Comparison of ENCODE assay signal across 18 mouse cellular contexts in the genomic region with DNA sequence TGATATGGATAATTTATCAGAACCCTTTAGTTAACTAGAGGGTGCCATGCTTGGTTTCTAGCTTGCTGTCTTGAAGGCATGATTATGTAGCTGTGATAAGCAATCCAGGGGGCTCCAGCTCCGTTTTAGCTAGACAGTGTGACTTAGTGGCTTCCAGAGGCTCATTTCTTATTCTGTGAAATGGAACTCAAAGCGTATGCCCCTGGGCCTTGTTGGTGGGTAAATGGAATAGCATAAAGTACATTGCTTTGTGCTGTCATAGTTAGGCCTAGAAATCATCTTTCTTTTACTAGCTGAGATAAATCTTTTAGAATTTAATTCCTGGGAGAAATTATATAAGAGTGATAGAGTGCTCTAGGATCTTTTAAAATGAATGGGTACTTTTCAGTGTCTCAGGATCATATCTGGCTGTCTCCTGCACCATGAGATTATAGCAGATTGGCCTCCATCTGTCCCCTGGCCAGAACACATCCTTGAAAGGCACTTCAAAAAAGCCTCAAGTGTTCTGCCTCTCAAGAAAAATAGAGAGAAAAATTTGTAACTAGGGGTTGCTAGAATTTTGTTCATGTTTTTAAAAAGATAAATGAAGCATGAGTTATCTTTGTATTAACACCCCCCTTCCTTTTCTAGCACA.
DNase-seq lines count a peak whose midpoint lies in the region; ATAC-seq and TF ChIP-seq lines count a peak whose summit lies in the region.
"Had no signal": no experiment of that assay in that cellular context is flagged by ENCODE, and none has a peak within 500 bp of the region (broad histone marks: within the 10 kb centered on the region; RNA-seq: fewer than 3 reads in every experiment).

No protein-coding gene starts in this region.

- no peaks in the 10 kb centered on the region for H3K9me3 ChIP-seq in forebrain, embryonic 14.5 days (replicated peaks; ENCODE audit: control insufficient read depth, low read length)
- H3K9me3 ChIP-seq in forebrain, embryonic 12.5 days, result no peaks in the 10 kb centered on the region
- no peaks in the 10 kb centered on the region for H3K9me3 ChIP-seq in hindbrain, embryonic 13.5 days
- no peaks in the 10 kb centered on the region for H3K9me3 ChIP-seq in hindbrain, embryonic 12.5 days (replicated peaks)
- H3K9me3 ChIP-seq in midbrain, embryonic 13.5 days, result no peaks in the 10 kb centered on the region
- H3K9me3 ChIP-seq in midbrain, postnatal 0 days (ENCODE audit: low read length), result no peaks in the 10 kb centered on the region
- H3K9me3 ChIP-seq: embryonic facial prominence, embryonic 10.5 days; heart, embryonic 15.5 days had no signal

- H3K9ac ChIP-seq in forebrain, embryonic 14.5 days (ENCODE audit: low read length), result no peak overlapping the region
- H3K9ac ChIP-seq in forebrain, embryonic 12.5 days, result no peak overlapping the region
- H3K9ac ChIP-seq in hindbrain, embryonic 13.5 days, result no peak overlapping the region
- H3K9ac ChIP-seq in hindbrain, embryonic 12.5 days, result no peak overlapping the region
- H3K9ac ChIP-seq in midbrain, embryonic 13.5 days (replicated peaks), result no peak overlapping the region
- H3K9ac ChIP-seq in midbrain, postnatal 0 days (replicated peaks; ENCODE audit: low read length, poor library complexity, severe bottlenecking), result no peak overlapping the region
- H3K9ac ChIP-seq: heart, embryonic 15.5 days had no signal

- DNase-seq in forebrain, embryonic 14.5 days (ENCODE audit: low spot score), result no peak
- DNase-seq in midbrain, postnatal 0 days (ENCODE audit: low spot score), result no peak
- DNase-seq in brain, embryonic 14.5 days (ENCODE audit: low read depth), result peak; percentile 52
- DNase-seq in adrenal gland, adult 18-20 months (ENCODE audit: low spot score in 2 of 2), result no peak
- DNase-seq: adrenal gland, postnatal 14 days; cerebellum, adult 2 months; cerebellum, postnatal 10 days; gastrocnemius, postnatal 14 days; heart, adult 2 months; heart, postnatal 14 days had no signal

- peak; percentile 46; the same call in 1 of the 2 replicates for ATAC-seq in forebrain, embryonic 14.5 days
- no peak for ATAC-seq in forebrain, embryonic 12.5 days (ENCODE audit: low FRiP score)
- ATAC-seq in hindbrain, embryonic 13.5 days (ENCODE audit: low FRiP score), result no peak
- no peak for ATAC-seq in hindbrain, embryonic 12.5 days (ENCODE audit: low FRiP score)
- no peak for ATAC-seq in midbrain, embryonic 13.5 days
- ATAC-seq in midbrain, postnatal 0 days (ENCODE audit: low FRiP score), result no peak
- ATAC-seq: intestine, embryonic 16.5 days had no signal

- no peak overlapping the region for H3K4me2 ChIP-seq in forebrain, embryonic 14.5 days (ENCODE audit: low read length)
- no peak overlapping the region for H3K4me2 ChIP-seq in forebrain, embryonic 12.5 days
- no peak overlapping the region for H3K4me2 ChIP-seq in hindbrain, embryonic 13.5 days
- no peak overlapping the region for H3K4me2 ChIP-seq in hindbrain, embryonic 12.5 days (replicated peaks)
- H3K4me2 ChIP-seq in midbrain, embryonic 13.5 days (replicated peaks), result no peak overlapping the region
- H3K4me2 ChIP-seq in midbrain, postnatal 0 days (ENCODE audit: low read depth, low read length, poor library complexity, severe bottlenecking), result no peak overlapping the region
- H3K4me2 ChIP-seq: heart, embryonic 11.5 days; heart, embryonic 15.5 days had no signal

- no peak overlapping the region for H3K27ac ChIP-seq in forebrain, embryonic 14.5 days (ENCODE audit: low read depth, low read length)
- no peak overlapping the region for H3K27ac ChIP-seq in forebrain, embryonic 12.5 days
- peak overlapping the region; percentile 62 for H3K27ac ChIP-seq in hindbrain, embryonic 13.5 days
- H3K27ac ChIP-seq in hindbrain, embryonic 12.5 days, result no peak overlapping the region
- 0 out of 2 replicates have a peak overlapping the region, but pooled peaks have one; percentile 9 for H3K27ac ChIP-seq in midbrain, embryonic 13.5 days
- H3K27ac ChIP-seq in midbrain, postnatal 0 days (ENCODE audit: low read depth, low read length), result no peak overlapping the region
- H3K27ac ChIP-seq: embryonic facial prominence, embryonic 10.5 days; heart, adult 2 months; heart, embryonic 15.5 days had no signal

- no peaks in the 10 kb centered on the region for H3K27me3 ChIP-seq in forebrain, embryonic 14.5 days (replicated peaks; ENCODE audit: control insufficient read depth, insufficient read depth, low read length)
- 0 out of 2 replicates have a peak, but pooled peaks cover 4% of the 10 kb centered on the region for H3K27me3 ChIP-seq in forebrain, embryonic 12.5 days
- no peaks in the 10 kb centered on the region for H3K27me3 ChIP-seq in hindbrain, embryonic 13.5 days
- H3K27me3 ChIP-seq in hindbrain, embryonic 12.5 days, result no peaks in the 10 kb centered on the region
- no peaks in the 10 kb centered on the region for H3K27me3 ChIP-seq in midbrain, embryonic 13.5 days
- H3K27me3 ChIP-seq in midbrain, postnatal 0 days (ENCODE audit: insufficient read depth, low read length), result no peaks in the 10 kb centered on the region
- H3K27me3 ChIP-seq: heart, embryonic 15.5 days had no signal

- H3K4me1 ChIP-seq in forebrain, embryonic 14.5 days (ENCODE audit: control insufficient read depth, insufficient read depth, low read length), result no peaks in the 10 kb centered on the region
- no peaks in the 10 kb centered on the region for H3K4me1 ChIP-seq in forebrain, embryonic 12.5 days
- H3K4me1 ChIP-seq in hindbrain, embryonic 13.5 days (replicated peaks), result peaks cover 11% of the 10 kb centered on the region
- H3K4me1 ChIP-seq in hindbrain, embryonic 12.5 days, result peaks cover 12% of the 10 kb centered on the region
- H3K4me1 ChIP-seq in midbrain, embryonic 13.5 days (replicated peaks), result peaks cover 7% of the 10 kb centered on the region; the same call in 1 of the 2 replicates
- no peaks in the 10 kb centered on the region for H3K4me1 ChIP-seq in midbrain, postnatal 0 days (ENCODE audit: insufficient read depth, low read length)

- WGBS in forebrain, embryonic 14.5 days, result 68% methylated on average over 2 of the region's 2 CpGs
- 83% methylated on average over 2 of the region's 2 CpGs for WGBS in forebrain, embryonic 12.5 days
- 46% methylated on average over 2 of the region's 2 CpGs for WGBS in hindbrain, embryonic 13.5 days
- 68% methylated on average over 2 of the region's 2 CpGs for WGBS in hindbrain, embryonic 12.5 days
- 63% methylated on average over 2 of the region's 2 CpGs for WGBS in midbrain, embryonic 13.5 days
- 46% methylated on average over 2 of the region's 2 CpGs for WGBS in midbrain, postnatal 0 days

- TF ChIP-seq POLR2A in brain, embryonic 14.5 days (IDR thresholded peaks at IDR 0.05; ENCODE audit: borderline replicate concordance, extremely low read depth, insufficient read depth, insufficient read length, poor library complexity, severe bottlenecking), result no peak

- H3K4me3 ChIP-seq in forebrain, embryonic 14.5 days (ENCODE audit: low read depth, low read length), result no peak overlapping the region
- H3K4me3 ChIP-seq in forebrain, embryonic 12.5 days (replicated peaks), result no peak overlapping the region
- no peak overlapping the region for H3K4me3 ChIP-seq in hindbrain, embryonic 13.5 days
- H3K4me3 ChIP-seq in hindbrain, embryonic 12.5 days, result no peak overlapping the region
- H3K4me3 ChIP-seq in midbrain, embryonic 13.5 days (replicated peaks), result no peak overlapping the region
- no peak overlapping the region for H3K4me3 ChIP-seq in midbrain, postnatal 0 days (ENCODE audit: low read depth, low read length)
- H3K4me3 ChIP-seq: embryonic facial prominence, embryonic 10.5 days; heart, adult 2 months; heart, embryonic 15.5 days had no signal

- no peaks in the 10 kb centered on the region for H3K36me3 ChIP-seq in forebrain, embryonic 14.5 days (ENCODE audit: control insufficient read depth, insufficient read depth, low read length)
- H3K36me3 ChIP-seq in forebrain, embryonic 12.5 days (replicated peaks), result no peaks in the 10 kb centered on the region
- no peaks in the 10 kb centered on the region for H3K36me3 ChIP-seq in hindbrain, embryonic 13.5 days
- no peaks in the 10 kb centered on the region for H3K36me3 ChIP-seq in hindbrain, embryonic 12.5 days
- H3K36me3 ChIP-seq in midbrain, embryonic 13.5 days, result no peaks in the 10 kb centered on the region
- H3K36me3 ChIP-seq in midbrain, postnatal 0 days (ENCODE audit: insufficient read depth, low read length), result no peaks in the 10 kb centered on the region
- H3K36me3 ChIP-seq: embryonic facial prominence, embryonic 10.5 days; heart, embryonic 15.5 days had no signal

- TF ChIP-seq CTCF in midbrain, postnatal 0 days (IDR thresholded peaks at IDR 0.05), result no peak
- no peak for TF ChIP-seq CTCF in brain, embryonic 14.5 days (IDR thresholded peaks at IDR 0.05; ENCODE audit: borderline replicate concordance, extremely low read depth, insufficient read depth, insufficient read length)

Comparison
In these comparisons a context has a peak if more than half of its experiments do, and no peak if none do; other contexts are left out.
1. H3K27ac ChIP-seq: peak in hindbrain, embryonic 13.5 days (single experiment) and midbrain, embryonic 13.5 days (single experiment); none in forebrain, embryonic 14.5 days (single experiment), forebrain, embryonic 12.5 days (single experiment), hindbrain, embryonic 12.5 days (single experiment) and midbrain, postnatal 0 days (single experiment).